Mouse (Mus musculus): ENCODE results near the gene Mettl14. TPM values are rescaled to one million over a fixed set of nuclear protein-coding genes. Genes with fewer than 3 reads are reported as not detected.

Gene Mettl14
- 10 to 100 TPM; 16.4 to 24.0 TPM for polyA plus RNA-seq (2017; shearing (Covaris generic))

DNA sequence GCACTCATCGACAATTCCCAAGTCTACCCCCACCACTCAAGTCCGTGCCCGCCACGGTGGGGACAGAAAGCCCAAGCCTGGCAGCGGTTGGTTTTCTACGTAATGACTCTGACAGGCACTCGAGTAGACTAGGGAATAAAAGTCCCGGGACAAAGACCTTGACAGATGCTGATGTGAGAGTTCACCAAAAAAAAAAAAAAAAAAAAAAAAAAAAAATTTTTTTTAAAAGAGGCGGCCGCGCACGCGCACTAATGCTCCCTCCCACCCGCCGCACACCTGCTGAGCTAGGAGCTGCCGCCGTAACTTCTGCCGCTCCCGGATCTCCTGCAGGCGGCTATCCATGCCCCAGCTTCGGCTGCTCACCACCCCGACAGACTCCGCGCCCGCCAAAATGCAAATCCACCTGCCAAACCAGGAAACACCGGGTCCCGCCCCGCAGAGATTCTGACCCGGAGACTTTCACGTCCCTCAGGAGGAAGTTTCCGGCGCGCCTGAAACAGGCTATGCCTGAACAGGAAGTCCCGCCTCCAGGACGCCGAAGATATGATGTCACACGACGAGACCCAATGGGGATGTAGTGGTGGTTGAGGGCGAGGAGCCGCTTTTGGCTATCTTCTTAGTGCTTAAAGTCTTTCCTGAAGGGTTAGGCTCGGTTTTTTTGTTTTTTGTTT is at the start of gene Mettl14:
TSS of gene Mettl14 (minus strand) at position 623 of the 671 bp plus-strand sequence.

Other genes with a start within 250 kb of the Mettl14 start
- gene Synpo2, start 150.0 kb downstream of the Mettl14 start, polyA plus RNA-seq (2017; shearing (Covaris generic)) = under 1 TPM in 1 of 2 experiments, not detected in 1; 0.52 TPM
- 10 to 100 TPM; 13.1 to 20.9 TPM for gene Sec24d, start 118.7 kb downstream of the Mettl14 start, polyA plus RNA-seq (2017; shearing (Covaris generic))
- gene Prss12, start 60.8 kb upstream of the Mettl14 start, polyA plus RNA-seq (2017; shearing (Covaris generic)) = 1 to 10 TPM in 1 of 2 experiments, under 1 TPM in 1; 0.09 to 1.1 TPM